Mouse (Mus musculus) kidney, adult 9 months (tissue): ENCODE measurements around the gene Gfer.
A peak's percentile ranks its signal among the peaks of the same experiment; 100 is the strongest.
"Not testable (repeated sequence)": the region's sequence is repeated elsewhere in the genome, so short reads cannot be mapped to it uniquely, and the experiment has no call there.

Experiments used
- DNase-seq: peaks from one replicate; pipeline ENCODE4 v3.0.0; 2022

Gfer gene

DNA sequence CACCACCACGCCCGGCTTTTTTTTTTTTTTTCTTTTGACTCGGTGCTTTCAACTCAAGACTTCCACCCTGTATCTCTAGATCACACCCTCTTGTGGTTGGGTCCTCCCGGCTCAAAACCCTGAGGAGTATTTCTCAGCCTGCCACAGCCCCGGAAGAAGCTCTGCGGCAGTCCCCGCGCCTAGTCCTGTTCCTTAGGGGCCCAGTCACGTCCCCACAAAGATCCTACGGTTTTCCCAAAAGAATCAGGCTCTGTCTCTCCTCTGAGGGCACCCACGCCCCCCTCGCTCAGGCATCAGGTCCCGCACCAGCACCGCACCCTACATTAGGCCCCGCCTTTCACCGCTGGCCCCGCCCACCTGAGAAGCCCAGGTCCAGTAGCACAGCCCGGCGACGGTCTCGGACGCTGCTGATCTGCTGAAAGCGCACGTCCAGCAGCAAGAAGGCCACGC lies 8.8 kb downstream of the Gfer start:
- DNase-seq = peak; percentile 56

GRCm38 (mm10) chr17:24686514-24686913 lies 9.4 kb downstream of the Gfer start:
- DNase-seq = peak; percentile 66

GRCm38 (mm10) chr17:24677500-24678080 lies 18.4 kb downstream of the Gfer start:
- DNase-seq = no peak

- no peak for DNase-seq
These were observed 19.1 kb downstream of the Gfer start for GRCm38 (mm10) chr17:24676877-24677276.

- DNase-seq = peak; percentile 78
These were observed 19.8 kb downstream of the Gfer start for GRCm38 (mm10) chr17:24676187-24676586.

GRCm38 (mm10) chr17:24674277-24674676 lies 21.7 kb downstream of the Gfer start:
- no peak for DNase-seq

DNA sequence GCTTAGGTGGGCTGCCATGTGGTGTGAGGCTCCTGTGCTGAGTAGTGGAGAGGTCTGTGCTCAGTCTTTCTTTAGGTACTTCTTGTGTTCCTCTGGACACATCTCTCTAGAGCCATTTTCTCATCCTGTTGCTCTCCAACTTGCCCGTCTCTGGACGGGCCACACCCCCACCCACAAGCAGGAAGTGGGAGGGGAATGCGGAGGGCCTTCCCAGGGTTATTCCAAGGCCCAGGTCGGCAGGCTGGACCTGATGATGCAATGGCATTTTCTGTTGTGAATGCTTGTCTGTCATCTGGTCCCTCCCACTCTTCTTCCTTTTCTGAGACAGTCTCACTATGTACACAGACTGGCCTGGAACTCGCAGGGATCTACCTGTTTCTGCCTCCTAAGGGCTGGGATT lies 23.8 kb downstream of the Gfer start:
- peak; percentile 70 for DNase-seq

- DNase-seq = no peak
These were observed 24.6 kb downstream of the Gfer start for GRCm38 (mm10) chr17:24671346-24671745.

- DNase-seq = no peak
These were observed 25.6 kb downstream of the Gfer start for GRCm38 (mm10) chr17:24670246-24670844.

- peak; percentile 94 for DNase-seq
These were observed 26.3 kb downstream of the Gfer start, which contains the start of gene Zfp598 for GRCm38 (mm10) chr17:24669545-24670245. Gene Zfp598, plus strand, starts transcription at chr17:24669687.

GRCm38 (mm10) chr17:24669214-24669544 lies 26.8 kb downstream of the Gfer start:
- not testable (repeated sequence) for DNase-seq

- peak; percentile 85 for DNase-seq
These were observed 28.5 kb downstream of the Gfer start for GRCm38 (mm10) chr17:24667416-24667815.

DNA sequence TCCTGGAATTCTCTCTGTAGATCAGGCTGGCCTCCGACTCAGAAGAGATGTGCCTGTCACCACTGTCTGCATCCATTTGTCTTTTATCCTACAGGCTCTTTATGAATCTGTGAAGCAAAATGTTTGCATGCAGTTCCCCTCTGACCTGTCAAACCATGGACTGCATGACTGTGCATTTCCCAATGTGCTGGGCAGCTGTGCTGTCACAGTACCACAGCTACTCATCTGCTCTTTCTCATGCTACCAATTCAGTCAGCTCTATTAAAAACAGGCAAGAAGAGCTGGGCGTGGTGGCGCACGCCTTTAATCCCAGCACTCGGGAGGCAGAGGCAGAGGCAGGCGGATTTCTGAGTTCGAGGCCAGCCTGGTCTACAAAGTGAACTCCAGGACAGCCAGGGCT lies 28.9 kb downstream of the Gfer start:
- DNase-seq = not testable (repeated sequence)

GRCm38 (mm10) chr17:24658017-24658758 lies 37.8 kb downstream of the Gfer start, which contains the start of gene Npw:
Gene Npw, minus strand, starts transcription at chr17:24658457.
- no peak for DNase-seq

GRCm38 (mm10) chr17:24654969-24655368 lies 41.0 kb downstream of the Gfer start:
- DNase-seq = no peak

DNA sequence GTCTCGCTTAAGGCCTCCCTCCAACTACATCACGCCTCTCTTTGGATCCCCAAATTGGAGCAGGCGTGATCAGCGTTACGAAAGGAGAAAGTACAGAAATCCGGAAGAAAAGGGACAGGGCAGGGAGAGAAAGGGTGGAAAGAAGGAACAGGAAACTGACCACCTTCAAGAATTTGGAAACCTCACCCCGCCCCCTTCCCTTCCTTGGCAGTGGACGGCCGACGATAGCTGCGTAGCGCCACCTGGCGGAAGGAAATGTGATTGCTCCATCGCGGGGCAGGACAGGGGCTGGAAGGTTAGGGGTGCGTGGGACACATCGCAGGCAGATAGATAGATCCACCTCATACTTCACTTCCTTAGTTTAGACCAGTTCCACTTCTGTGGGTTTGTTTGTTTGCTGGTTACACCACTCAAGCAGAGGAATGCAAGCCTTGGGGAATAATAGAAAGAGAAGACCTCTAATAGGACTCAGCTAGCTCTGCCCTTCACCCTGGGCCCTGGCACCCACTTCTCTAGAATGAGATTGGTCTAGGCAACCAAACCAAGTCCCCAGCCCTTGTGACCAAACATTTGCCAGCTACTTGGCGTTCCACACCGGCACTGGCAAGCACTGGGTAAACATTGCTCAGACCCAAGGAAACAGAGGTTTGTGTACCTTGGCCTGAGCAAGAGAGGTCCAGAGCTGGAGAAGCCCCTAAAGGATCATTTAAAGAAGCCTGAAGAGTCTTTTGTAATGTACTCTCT lies 41.8 kb downstream of the Gfer start:
- peak; percentile 73 for DNase-seq

DNA sequence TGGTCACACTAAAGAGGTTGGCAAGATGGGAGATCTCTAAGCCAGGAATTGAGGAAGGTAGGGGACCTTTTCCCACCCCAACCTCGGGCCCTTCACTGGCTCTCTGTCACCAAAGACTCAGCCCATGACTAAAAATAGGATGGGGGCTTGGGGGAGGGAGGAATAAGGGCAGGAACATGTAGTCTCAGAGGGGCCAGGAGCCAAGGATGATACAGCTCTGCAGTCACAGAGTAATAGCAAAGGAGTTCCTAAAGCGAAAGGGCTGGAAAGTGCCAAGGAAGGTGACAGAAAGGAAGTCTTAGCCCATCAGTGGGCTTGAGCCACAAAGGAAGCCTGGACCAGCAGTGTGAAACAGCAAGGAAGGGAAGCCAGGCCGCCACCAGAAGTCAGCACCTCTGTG lies 44.1 kb downstream of the Gfer start:
- no peak for DNase-seq

- no peak for DNase-seq
These were observed 45.2 kb downstream of the Gfer start for GRCm38 (mm10) chr17:24650766-24651165.

GRCm38 (mm10) chr17:24650070-24650616 lies 45.8 kb downstream of the Gfer start, which contains the start of gene Slc9a3r2:
Gene Slc9a3r2, minus strand, starts transcription at chr17:24650327.
- peak; percentile 51 for DNase-seq

DNA sequence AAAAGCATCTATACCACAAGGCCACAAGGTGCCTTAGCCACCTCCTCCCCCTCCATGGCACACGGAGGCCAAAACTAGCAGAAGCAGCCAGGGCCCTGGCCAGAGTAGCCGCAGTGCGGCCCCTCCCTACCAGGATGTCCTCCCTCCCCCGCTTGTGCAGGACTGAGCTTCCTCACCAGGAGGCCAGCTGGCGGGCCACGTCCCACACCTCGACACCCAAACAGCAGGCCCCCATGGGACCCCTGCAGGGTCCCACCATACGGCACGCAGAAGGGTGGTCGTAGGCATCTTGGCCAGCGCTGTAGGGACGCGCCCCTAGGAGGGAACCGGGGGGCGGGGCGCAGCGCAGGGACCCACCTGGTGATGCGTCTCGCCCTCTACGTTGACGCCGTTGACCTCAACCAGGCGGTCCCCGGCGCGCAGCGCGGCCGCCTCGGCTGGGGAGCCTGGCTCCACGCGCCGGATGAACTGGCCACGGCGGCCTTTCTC lies 46.3 kb downstream of the Gfer start:
- DNase-seq = peak; percentile 61

DNA sequence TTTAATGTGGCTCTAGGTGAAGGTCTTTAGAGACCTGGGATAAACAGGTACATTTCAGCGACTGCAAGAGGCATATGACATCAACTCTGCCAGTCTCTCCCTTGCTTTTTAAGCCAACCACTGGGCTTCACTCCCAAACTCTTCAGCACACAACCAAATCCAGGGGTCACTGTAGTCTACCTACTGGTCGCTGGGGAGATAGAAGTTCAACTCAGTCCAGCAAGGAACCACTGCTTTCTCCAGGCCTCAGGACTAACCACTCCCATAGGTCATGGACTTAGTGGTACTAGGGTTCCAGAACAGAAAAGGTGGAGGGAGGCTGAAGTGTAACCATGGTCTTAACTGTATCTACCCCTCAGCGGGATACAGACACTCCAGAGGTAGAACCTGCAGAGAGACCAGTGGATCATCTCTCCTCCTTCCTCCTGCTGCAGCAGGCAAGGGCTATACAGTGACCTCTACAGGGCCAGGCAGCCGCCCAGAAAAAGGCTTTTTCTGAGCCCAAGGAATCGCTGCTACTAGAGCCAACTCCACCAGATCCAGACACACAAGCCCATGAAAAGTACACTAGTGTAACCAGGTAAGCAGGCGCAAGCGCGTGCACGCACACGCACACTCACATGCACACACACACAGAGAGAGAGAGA lies 47.1 kb downstream of the Gfer start:
- no peak for DNase-seq

DNA sequence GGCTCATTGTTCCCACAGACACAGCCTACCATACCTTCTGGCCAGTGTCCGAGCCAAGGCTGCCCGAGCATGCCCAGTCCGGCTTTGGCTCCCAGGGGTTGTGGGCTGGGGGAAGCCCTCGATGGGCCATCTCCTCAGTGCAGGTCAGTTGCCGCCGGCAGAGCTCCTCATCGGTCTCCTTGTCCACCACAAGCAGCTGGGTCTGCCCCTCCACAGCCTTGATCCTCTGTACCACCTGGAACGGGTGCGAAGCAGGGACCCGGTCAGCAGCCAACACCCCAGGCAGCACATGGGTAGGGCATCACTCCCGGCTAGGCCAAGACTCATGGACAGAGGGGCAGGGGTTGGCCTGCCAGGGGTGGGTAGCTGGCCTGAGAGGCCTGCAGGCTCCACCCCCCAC lies 48.5 kb downstream of the Gfer start:
- DNase-seq = no peak
